Mouse (Mus musculus) stomach, postnatal 0 days (tissue): ENCODE measurements at regions not wholly inside any gene's neighbourhood (a gene's known extent, or its start where the extent isn't known, plus 50 kb on each side); places are given as distances from the start of the nearest gene placed in this dataset.

Experiments used
- ATAC-seq: fragments of 200-750 bp; cut with Nextera tagmentation; 2 replicates; pipeline ENCODE4 v1.8.0; 2017; ENCODE audit not compliant: low FRiP score, low TSS enrichment
- DNase-seq: peaks from one replicate; pipeline ENCODE4 v3.0.0-alpha.2; 2016; ENCODE audit warnings: low spot score
- H3K27ac ChIP-seq: fragments of 300-500 bp; sonication (generic); replicated peaks from 2 replicates; pipeline ENCODE4 v1.5.1; 2014; ENCODE audit warnings: mild to moderate bottlenecking, control low read depth
- H3K27me3 ChIP-seq: fragments of 300-500 bp; sonication (generic); 2 replicates; pipeline ENCODE4 v1.6.1; 2014; ENCODE audit warnings: low read length; ENCODE audit not compliant: control insufficient read depth, insufficient read depth
- H3K36me3 ChIP-seq: fragments of 300-500 bp; sonication (generic); 2 replicates; pipeline ENCODE4 v1.6.1; 2014; ENCODE audit warnings: low read length, mixed read lengths; ENCODE audit not compliant: control insufficient read depth, insufficient read depth
- H3K4me1 ChIP-seq: fragments of 300-500 bp; sonication (generic); replicated peaks from 2 replicates; pipeline ENCODE4 v1.6.1; 2014; ENCODE audit warnings: antibody characterized with exemption; ENCODE audit not compliant: control insufficient read depth, insufficient read depth
- H3K4me2 ChIP-seq: fragments of 300-500 bp; sonication (generic); replicated peaks from 2 replicates; pipeline ENCODE4 v1.6.1; 2014; ENCODE audit warnings: low read depth, mild to moderate bottlenecking, control low read depth, moderate library complexity
- H3K4me3 ChIP-seq: fragments of 300-500 bp; sonication (generic); 2 replicates; pipeline ENCODE4 v1.5.1; 2014; ENCODE audit warnings: low read depth, low read length, control low read depth
- H3K9ac ChIP-seq: fragments of 300-500 bp; sonication (generic); 2 replicates; pipeline ENCODE4 v1.6.1; 2014; ENCODE audit warnings: mild to moderate bottlenecking, low read length, control low read depth, mixed read lengths
- H3K9me3 ChIP-seq: fragments of 300-500 bp; sonication (generic); 2 replicates; pipeline ENCODE4 v1.6.1; 2016; ENCODE audit warnings: low read length; ENCODE audit not compliant: control insufficient read depth
- CTCF ChIP-seq: IDR thresholded peaks from 2 replicates; pipeline ENCODE4 v1.5.1; 2016; ENCODE audit warnings: antibody characterized with exemption, low read depth, mild to moderate bottlenecking, moderate library complexity
- EP300 ChIP-seq: optimal IDR thresholded peaks from 2 replicates; pipeline ENCODE3; 2016; ENCODE audit warnings: antibody characterized with exemption
- WGBS: fragments of 180-500 bp; shearing (Covaris S2); extraction: QIAGEN DNeasy Blood & Tissue Kit; methylation state at CpG from one replicate; pipeline ENCODE4 v1.1.7; 2014; 5-methylcytosine and 5-hydroxymethylcytosine counted together

DNA sequence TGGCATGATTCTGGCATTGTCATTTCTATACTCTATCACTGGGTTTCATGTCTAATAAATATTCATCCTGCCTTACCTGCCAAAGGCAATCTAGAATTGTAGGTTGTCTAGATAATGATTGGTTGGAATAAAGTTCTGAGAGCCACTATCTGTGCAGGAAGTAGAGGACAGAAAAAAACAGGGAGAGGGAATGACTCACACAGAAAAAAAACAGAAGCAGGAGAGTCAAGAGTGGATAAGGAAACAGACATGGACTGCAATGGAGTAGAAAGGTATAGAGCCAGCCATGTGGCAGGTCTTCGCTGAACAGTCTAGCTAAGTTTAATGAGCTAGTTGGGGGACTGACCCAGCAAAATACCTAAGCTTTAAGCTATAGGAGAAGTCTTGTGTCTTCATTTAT lies 660.5 kb upstream of the Galntl6 start:
- Histone ChIP-seq H3K4me3 (no peak overlapping the region), H3K36me3 (no peaks in the 10 kb centered on the region), H3K4me1 (no peaks in the 10 kb centered on the region), H3K9me3 (no peaks in the 10 kb centered on the region), H3K4me2 (no peak overlapping the region), H3K27me3 (no peaks in the 10 kb centered on the region), H3K9ac (no peak overlapping the region), H3K27ac (no peak overlapping the region)
- DNase-seq (no peak), ATAC-seq (peak; percentile 95)
- TF ChIP-seq CTCF (no peak), EP300 (no peak)
- WGBS: 83% methylated on average over 1 of the region's 1 CpGs

DNA sequence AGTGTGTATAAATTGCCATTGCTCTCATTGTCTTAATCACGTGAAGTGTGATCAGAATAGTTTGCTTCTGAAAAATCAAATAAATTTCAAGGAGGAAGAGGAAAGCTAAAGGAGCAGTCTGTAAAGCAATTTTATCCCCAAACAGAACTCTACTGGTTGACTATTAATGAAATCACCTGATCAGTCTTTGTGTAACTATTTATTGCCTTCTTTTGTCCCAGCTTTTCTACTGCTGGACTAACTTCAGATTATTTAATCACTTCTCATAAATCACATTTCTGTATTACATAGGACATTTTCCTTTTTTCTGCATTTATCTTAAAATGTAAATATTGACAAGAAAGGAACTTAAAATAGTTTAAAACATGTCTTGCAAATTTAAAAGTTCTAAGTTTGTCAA lies 657.0 kb upstream of the Galntl6 start:
- no peak for TF ChIP-seq EP300
- no peak for TF ChIP-seq CTCF
- Histone ChIP-seq H3K4me2 (no peak overlapping the region), H3K36me3 (no peaks in the 10 kb centered on the region), H3K4me3 (no peak overlapping the region), H3K27ac (no peak overlapping the region), H3K9ac (no peak overlapping the region), H3K27me3 (no peaks in the 10 kb centered on the region), H3K9me3 (no peaks in the 10 kb centered on the region), H3K4me1 (no peaks in the 10 kb centered on the region)
- no peak for ATAC-seq
- DNase-seq: no peak
- 12% methylated on average over 1 of the region's 1 CpGs for WGBS
